Mouse (Mus musculus) midbrain, postnatal 0 days (tissue): ENCODE data around the gene Il10ra. TPM values are rescaled to one million over a fixed set of nuclear protein-coding genes. Genes with fewer than 3 reads are reported as not detected.

Source experiments
- ATAC-seq: fragments of 200-750 bp; cut with Nextera tagmentation; 2 replicates; pipeline ENCODE4 v1.8.0; 2017; ENCODE audit warnings: moderate number of reproducible peaks, mild to moderate bottlenecking, moderate TSS enrichment, moderate library complexity; ENCODE audit not compliant: low FRiP score
- DNase-seq: peaks from one replicate; pipeline ENCODE4 v3.0.0-alpha.2; 2015; ENCODE audit warnings: low spot score
- H3K27ac ChIP-seq: fragments of 300-500 bp; sonication (generic); 2 replicates; pipeline ENCODE4 v1.5.1; 2014; ENCODE audit warnings: low read depth, mild to moderate bottlenecking, low read length, mixed read lengths
- H3K27me3 ChIP-seq: fragments of 300-500 bp; sonication (generic); 2 replicates; pipeline ENCODE4 v1.6.1; 2014; ENCODE audit warnings: low read length, control low read depth, mixed read lengths; ENCODE audit not compliant: insufficient read depth
- H3K36me3 ChIP-seq: fragments of 300-500 bp; sonication (generic); 2 replicates; pipeline ENCODE4 v1.6.1; 2014; ENCODE audit warnings: low read length, control low read depth, mixed read lengths; ENCODE audit not compliant: insufficient read depth
- H3K4me1 ChIP-seq: fragments of 300-500 bp; sonication (generic); 2 replicates; pipeline ENCODE4 v1.6.1; 2014; ENCODE audit warnings: mild to moderate bottlenecking, control low read depth, antibody characterized with exemption, low read length, mixed read lengths; ENCODE audit not compliant: insufficient read depth
- H3K4me2 ChIP-seq: fragments of 300-500 bp; sonication (generic); 2 replicates; pipeline ENCODE4 v1.6.1; 2014; ENCODE audit warnings: low read depth, mild to moderate bottlenecking, low read length, mixed read lengths; ENCODE audit not compliant: poor library complexity, severe bottlenecking
- H3K4me3 ChIP-seq: fragments of 300-500 bp; sonication (generic); 2 replicates; pipeline ENCODE4 v1.5.1; 2014; ENCODE audit warnings: low read depth, mild to moderate bottlenecking, low read length, moderate library complexity
- H3K9ac ChIP-seq: fragments of 300-500 bp; sonication (generic); replicated peaks from 2 replicates; pipeline ENCODE4 v1.6.1; 2014; ENCODE audit warnings: mild to moderate bottlenecking, low read length, moderate library complexity, mixed read lengths; ENCODE audit not compliant: poor library complexity, severe bottlenecking
- H3K9me3 ChIP-seq: fragments of 300-500 bp; sonication (generic); 2 replicates; pipeline ENCODE4 v1.6.1; 2016; ENCODE audit warnings: low read length, control low read depth
- CTCF ChIP-seq: IDR thresholded peaks from 2 replicates; pipeline ENCODE4 v1.5.1; 2016; ENCODE audit warnings: antibody characterized with exemption, mild to moderate bottlenecking
- WGBS: fragments of 180-500 bp; shearing (Covaris S2); extraction: QIAGEN DNeasy Blood & Tissue Kit; methylation state at CpG from one replicate; pipeline ENCODE4 v1.1.7; 2014; 5-methylcytosine and 5-hydroxymethylcytosine counted together
- polyA plus RNA-seq: library from polyadenylated mRNA; unstranded; fragments of >200 nt; fragmentation: Nextera tagmentation; extraction: Ambion mirVana; gene quantifications from 2 replicates; pipeline ENCODE4 v1.2.1, GENCODE M21; 2015
- total RNA-seq: library from RNA; depleted of rRNA; stranded (reverse); fragments of >200 nt; gene quantifications from 2 replicates; pipeline ENCODE4 v1.2.3, GENCODE M21; 2014

Il10ra gene
- total and polyA plus RNA-seq, 2 experiments from 2014 or later, result 0.81 to 1.4 TPM

DNA sequence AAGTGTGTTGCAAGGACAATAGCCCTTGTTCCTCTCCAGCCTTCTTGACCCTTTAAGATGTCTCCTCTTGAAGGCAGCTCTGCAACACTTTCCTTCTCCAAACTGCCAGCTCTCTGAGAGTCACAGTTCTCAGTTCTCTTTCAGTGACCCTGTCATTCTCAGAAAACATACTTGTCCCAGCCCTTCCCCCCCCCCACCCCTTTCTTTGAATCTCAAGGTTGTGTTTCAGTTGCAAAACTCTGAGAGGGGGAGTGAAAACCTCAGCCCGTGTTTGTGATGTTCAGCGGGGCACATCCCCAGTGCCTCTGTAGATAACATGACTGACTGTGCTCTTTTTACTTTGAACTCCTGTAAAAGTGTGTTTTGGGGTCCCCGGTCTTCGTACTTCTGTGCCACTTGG is 870 bp downstream of the Il10ra start:
- 59% methylated on average over 4 of the region's 4 CpGs for WGBS
- Histone ChIP-seq H3K4me2 (no peak overlapping the region), H3K9ac (no peak overlapping the region), H3K27ac (no peak overlapping the region), H3K4me3 (no peak overlapping the region), H3K36me3 (no peaks in the 10 kb centered on the region), H3K27me3 (peaks cover 18% of the 10 kb centered on the region), H3K9me3 (no peaks in the 10 kb centered on the region), H3K4me1 (no peaks in the 10 kb centered on the region)
- ATAC-seq (no peak), DNase-seq (no peak)
- TF ChIP-seq CTCF, result no peak

DNA sequence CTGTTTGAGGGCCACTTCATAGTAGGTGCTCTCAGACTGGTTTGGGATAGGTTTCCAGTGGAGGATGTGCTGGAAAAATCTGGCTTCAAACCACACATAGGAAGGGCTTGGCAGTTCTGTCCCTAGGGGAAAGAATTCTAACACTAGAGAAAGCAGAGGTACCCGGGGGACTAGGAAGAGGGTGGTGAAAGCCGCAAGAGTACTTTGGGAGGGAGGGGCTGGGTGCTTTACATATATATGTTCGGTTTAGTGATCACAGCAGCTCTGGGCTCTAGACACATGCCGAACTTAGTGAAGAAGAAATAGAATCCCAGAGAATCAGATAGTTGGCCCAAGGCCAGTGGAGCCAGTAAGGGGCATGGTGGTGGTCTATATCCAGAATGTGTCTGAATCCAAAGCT is 1.9 kb downstream of the Il10ra start:
- no peak overlapping the region for H3K4me2 ChIP-seq
- no peak overlapping the region for H3K27ac ChIP-seq
- no peak for TF ChIP-seq CTCF
- H3K27me3 ChIP-seq, result peaks cover 18% of the 10 kb centered on the region
- DNase-seq (no peak), ATAC-seq (no peak)
- WGBS, result 89% methylated on average over 4 of the region's 4 CpGs
- H3K4me3 ChIP-seq, result no peak overlapping the region
- H3K9me3 ChIP-seq, result no peaks in the 10 kb centered on the region
- no peaks in the 10 kb centered on the region for H3K36me3 ChIP-seq
- no peak overlapping the region for H3K9ac ChIP-seq
- no peaks in the 10 kb centered on the region for H3K4me1 ChIP-seq

DNA sequence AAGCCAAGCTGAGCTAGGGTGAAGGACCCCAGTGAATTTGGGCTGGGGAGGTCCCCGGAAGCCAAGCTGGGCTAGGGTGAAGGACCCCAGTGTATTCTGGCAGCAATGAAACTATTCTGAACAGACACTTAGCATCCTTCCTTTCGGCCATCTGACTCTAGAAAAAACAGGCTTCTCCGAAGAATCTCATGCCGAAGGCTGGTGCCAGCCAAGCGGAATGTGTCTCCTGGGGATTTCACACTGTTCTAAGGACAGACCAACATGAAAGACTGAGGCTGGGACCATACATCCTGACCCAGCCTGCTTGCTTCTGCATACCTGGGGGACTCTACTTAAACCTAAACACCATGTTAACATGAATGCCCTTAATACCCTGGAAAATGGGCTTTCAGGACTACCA is 7.1 kb downstream of the Il10ra start:
- Histone ChIP-seq H3K4me3 (no peak overlapping the region), H3K4me2 (no peak overlapping the region), H3K9ac (no peak overlapping the region), H3K27ac (no peak overlapping the region), H3K36me3 (no peaks in the 10 kb centered on the region), H3K9me3 (no peaks in the 10 kb centered on the region), H3K4me1 (no peaks in the 10 kb centered on the region), H3K27me3 (no peaks in the 10 kb centered on the region)
- TF ChIP-seq CTCF, result no peak
- DNase-seq, result no peak
- no peak for ATAC-seq
- 57% methylated on average over 5 of the region's 5 CpGs for WGBS

DNA sequence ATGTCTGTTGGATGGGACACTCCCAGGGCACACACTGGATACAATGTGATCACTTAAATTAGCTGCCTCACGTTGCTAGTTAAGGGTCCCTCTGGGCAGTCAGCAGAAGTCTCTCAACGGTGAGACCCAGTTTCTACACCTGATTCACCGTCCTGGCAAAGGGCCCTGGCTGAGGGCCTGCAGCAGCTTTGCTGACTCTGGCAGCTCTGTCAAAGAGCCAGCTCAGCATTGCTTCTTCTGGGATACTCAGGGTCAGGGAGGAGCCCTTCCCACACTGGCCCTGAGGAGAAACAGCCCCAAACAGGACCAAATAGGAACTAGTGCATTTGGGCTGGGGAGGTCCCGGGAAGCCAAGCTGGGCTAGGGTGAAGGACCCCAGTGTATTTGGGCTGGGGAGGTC is 7.5 kb downstream of the Il10ra start:
- Histone ChIP-seq H3K4me3 (no peak overlapping the region), H3K9me3 (no peaks in the 10 kb centered on the region), H3K27me3 (no peaks in the 10 kb centered on the region), H3K4me2 (no peak overlapping the region), H3K4me1 (no peaks in the 10 kb centered on the region), H3K9ac (no peak overlapping the region), H3K36me3 (no peaks in the 10 kb centered on the region), H3K27ac (no peak overlapping the region)
- 60% methylated on average over 4 of the region's 4 CpGs for WGBS
- ATAC-seq (no peak), DNase-seq (peak; percentile 59)
- TF ChIP-seq CTCF, result no peak

DNA sequence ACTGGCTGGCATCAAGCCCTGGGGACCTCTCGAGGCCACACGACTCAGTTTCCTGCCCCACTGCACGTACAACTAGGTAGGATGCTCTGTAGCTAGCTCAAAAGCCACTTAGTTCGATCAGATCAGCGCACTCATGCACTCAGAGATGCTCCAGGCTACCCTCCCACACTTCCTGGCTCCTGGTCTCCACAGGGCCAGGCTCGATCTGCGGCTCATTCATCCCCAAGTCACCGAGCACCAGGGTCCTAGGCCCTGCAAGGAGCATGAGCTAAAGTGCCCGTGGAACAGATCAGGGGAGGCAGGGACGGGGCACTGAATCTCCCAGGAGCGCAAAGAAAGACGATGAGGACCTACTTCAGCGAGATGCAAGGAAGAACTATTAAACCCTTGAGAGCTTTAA is 9.9 kb downstream of the Il10ra start:
- Histone ChIP-seq H3K9me3 (no peaks in the 10 kb centered on the region), H3K4me1 (no peaks in the 10 kb centered on the region), H3K27ac (no peak overlapping the region), H3K4me2 (no peak overlapping the region), H3K9ac (no peak overlapping the region), H3K36me3 (no peaks in the 10 kb centered on the region), H3K27me3 (no peaks in the 10 kb centered on the region), H3K4me3 (no peak overlapping the region)
- ATAC-seq, result no peak
- DNase-seq, result no peak
- 90% methylated on average over 13 of the region's 13 CpGs for WGBS
- no peak for TF ChIP-seq CTCF

DNA sequence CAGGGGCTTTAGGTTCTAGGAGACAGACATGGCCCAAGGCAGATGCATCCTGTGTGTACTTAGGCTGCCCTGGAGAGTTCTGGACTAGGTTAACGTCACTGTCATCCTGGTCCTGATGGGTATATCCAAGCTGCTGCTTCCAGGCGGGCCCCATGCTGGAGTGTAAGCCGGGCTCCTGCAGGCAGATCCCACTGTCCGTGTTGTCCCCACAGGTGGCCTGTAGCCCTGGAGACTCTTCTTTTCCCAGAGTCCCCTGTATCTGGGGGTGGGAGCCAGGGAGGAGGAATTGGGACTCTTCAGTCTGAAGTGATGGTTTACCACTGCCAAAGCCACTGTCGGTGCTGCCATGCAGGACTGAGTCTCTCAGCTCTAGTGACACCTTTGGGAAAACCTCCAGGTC is 13.0 kb downstream of the Il10ra start:
- H3K4me1 ChIP-seq, result no peaks in the 10 kb centered on the region
- H3K27me3 ChIP-seq, result no peaks in the 10 kb centered on the region
- no peak overlapping the region for H3K27ac ChIP-seq
- no peaks in the 10 kb centered on the region for H3K36me3 ChIP-seq
- no peak for ATAC-seq
- no peaks in the 10 kb centered on the region for H3K9me3 ChIP-seq
- 89% methylated on average over 5 of the region's 5 CpGs for WGBS
- no peak overlapping the region for H3K9ac ChIP-seq
- TF ChIP-seq CTCF, result no peak
- DNase-seq, result no peak
- H3K4me2 ChIP-seq, result no peak overlapping the region
- H3K4me3 ChIP-seq, result no peak overlapping the region
